In the genomic region with DNA sequence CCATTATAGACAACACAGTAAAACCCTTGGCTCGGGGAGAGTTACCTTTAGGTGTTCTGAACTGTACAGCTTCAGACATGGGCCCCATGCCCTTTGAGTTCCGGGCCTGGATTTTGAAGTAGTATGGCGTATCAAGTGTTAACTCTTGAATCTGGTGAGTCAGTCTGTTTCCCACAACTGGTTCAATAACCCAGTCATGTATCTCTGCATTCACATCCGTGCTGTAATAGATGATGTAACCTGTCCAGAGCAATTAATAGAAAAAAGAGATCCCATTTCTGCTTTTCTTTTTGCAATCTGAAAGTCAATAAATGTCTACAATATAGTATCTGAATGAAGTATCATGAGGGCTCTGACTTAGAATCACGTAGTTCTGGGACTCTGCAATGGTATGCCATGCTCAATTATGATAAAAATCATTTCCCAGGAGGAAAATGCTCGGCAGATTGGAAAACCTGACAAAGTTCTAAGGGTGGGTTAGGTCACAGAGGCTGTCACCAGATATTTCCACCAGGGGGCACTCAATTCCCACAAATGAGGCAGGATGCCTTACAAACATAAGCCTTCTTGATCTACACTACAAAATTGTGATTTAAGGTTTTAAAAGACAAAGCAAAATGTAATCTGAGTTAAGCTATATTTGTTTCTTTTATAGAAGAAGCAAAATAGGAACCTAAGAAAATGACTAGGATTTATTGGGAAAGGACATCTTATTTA, we compare ENCODE assay signal across 8 mouse cellular contexts.
DNase-seq lines count a peak whose midpoint lies in the region; ATAC-seq lines count a peak whose summit lies in the region.

No protein-coding gene starts in this region.

- no peaks in the 10 kb centered on the region for H3K27me3 ChIP-seq in limb, embryonic 10.5 days (ENCODE audit: low read depth, poor library complexity, severe bottlenecking)

- no peak for ATAC-seq in cerebellum, adult (ENCODE audit: insufficient number of reproducible peaks, low FRiP score, low TSS enrichment)
- peak; percentile 66; the same call in 1 of the 2 replicates for ATAC-seq in common myeloid progenitor, adult 5-6 weeks (replicated peaks; ENCODE audit: low read depth, poor library complexity, severe bottlenecking)

- H3K4me3 ChIP-seq in limb, embryonic 10.5 days, result no peak overlapping the region

- intact Hi-C loops in heart, postnatal 36 days (cut with DNase I), result loop anchor here (2.0 to 10.0 kb wide), 2 partner anchors 380 to 682 kb away; no protein-coding TSS in a partner anchor

- DNase-seq in cerebellum, adult 11 months, result peak; percentile 19
- DNase-seq in urinary bladder, postnatal 14 days (ENCODE audit: low spot score), result peak; percentile 50
- no peak for DNase-seq in urinary bladder, postnatal 4 days (ENCODE audit: low spot score in 2 of 2)
- DNase-seq in heart, postnatal 36 days, result peak; percentile 46 to 61
- peak; percentile 62 for DNase-seq in limb, embryonic 10.5 days (ENCODE audit: low spot score)
- DNase-seq in right cerebral cortex, postnatal 14 days, result peak; percentile 45

- peaks cover 60% of the 10 kb centered on the region for H3K36me3 ChIP-seq in limb, embryonic 10.5 days

- no peaks in the 10 kb centered on the region for H3K9me3 ChIP-seq in limb, embryonic 10.5 days (replicated peaks)

- 71% methylated on average over 6 of the region's 6 CpGs for WGBS in limb, embryonic 10.5 days

- no peaks in the 10 kb centered on the region for H3K4me1 ChIP-seq in limb, embryonic 10.5 days

- H3K27ac ChIP-seq in limb, embryonic 10.5 days, result no peak overlapping the region

Comparison
In these comparisons a context has a peak if more than half of its experiments do, and no peak if none do; other contexts are left out.
1. DNase-seq: peak in cerebellum, adult 11 months (single experiment), urinary bladder, postnatal 14 days (single experiment), heart, postnatal 36 days (2 of 2), limb, embryonic 10.5 days (single experiment) and right cerebral cortex, postnatal 14 days (single experiment); none in urinary bladder, postnatal 4 days (0 of 2).